Mouse (Mus musculus): Measurements from ENCODE around the gene Cfap58. TPM values are rescaled to one million over a fixed set of nuclear protein-coding genes. Genes with fewer than 3 reads are reported as not detected.

The Cfap58 gene
- polyA plus RNA-seq, 1 experiment from 2014 or later = not detected

GRCm38 (mm10) chr19:47988880-47989574 is 51.6 kb downstream of the Cfap58 start:
- CTCF ChIA-PET = interaction anchor here (1.3 to 3.1 kb wide), 2 partner anchors 13 to 14 kb away, joined by 3 to 8 read pairs; no protein-coding TSS in a partner anchor
- POLR2A ChIA-PET = no interaction called here
- in situ Hi-C loops (cut with MboI; ENCODE audit: low pct_unique_long_range_greater_than_20kb) = no loop called here
- no peak for TF ChIP-seq CTCF (IDR thresholded peaks at IDR 0.05)
- DNase-seq (ENCODE audit: low read depth, low spot score) (no peak), ATAC-seq (no peak)
- H3K27me3 ChIP-seq = peaks cover 7% of the 10 kb centered on the region

DNA sequence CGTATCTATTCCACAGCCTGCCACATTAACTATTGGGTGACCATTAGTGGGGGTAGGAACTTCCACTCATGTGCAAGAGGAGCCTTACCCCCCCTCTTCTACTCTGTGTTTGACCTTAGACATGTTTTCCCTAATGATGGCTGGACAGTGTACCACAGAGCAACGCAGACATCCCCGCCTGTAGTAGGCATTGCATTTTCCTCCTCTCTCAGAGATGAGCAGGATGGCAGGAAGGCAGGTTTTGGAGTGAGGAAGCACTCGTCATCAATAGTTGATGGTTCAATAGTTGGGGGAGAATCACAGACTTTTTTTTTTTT is 52.1 kb downstream of the Cfap58 start:
- POLR2A ChIA-PET = interaction anchor here (0.6 kb wide), 1 partner anchor 304 kb away, joined by 4 read pairs; no protein-coding TSS in a partner anchor
- TF ChIP-seq CTCF (IDR thresholded peaks at IDR 0.05) = no peak
- CTCF ChIA-PET = no interaction called here
- in situ Hi-C loops (cut with MboI; ENCODE audit: low pct_unique_long_range_greater_than_20kb) = no loop called here
- H3K27me3 ChIP-seq = peaks cover 5% of the 10 kb centered on the region
- no peak for ATAC-seq
- no peak for DNase-seq (ENCODE audit: low read depth, low spot score)

GRCm38 (mm10) chr19:48001240-48001639 is 63.8 kb downstream of the Cfap58 start:
- peaks cover 26% of the 10 kb centered on the region for H3K27me3 ChIP-seq
- DNase-seq (ENCODE audit: low read depth, low spot score) (no peak), ATAC-seq (no peak)
- in situ Hi-C loops (cut with MboI; ENCODE audit: low pct_unique_long_range_greater_than_20kb) = no loop called here
- TF ChIP-seq CTCF (IDR thresholded peaks at IDR 0.05) = no peak
- ChIA-PET CTCF (interaction anchor here (1.3 to 2.3 kb wide), 2 partner anchors 14 to 23 kb away, joined by 3 to 8 read pairs; no protein-coding TSS in a partner anchor), POLR2A (no interaction called here)

- in situ Hi-C loops (cut with MboI; ENCODE audit: low pct_unique_long_range_greater_than_20kb) = no loop called here
- no peak for TF ChIP-seq CTCF (IDR thresholded peaks at IDR 0.05)
- CTCF ChIA-PET = interaction anchor here (1.3 to 2.3 kb wide), 2 partner anchors 14 to 23 kb away, joined by 3 to 8 read pairs; no protein-coding TSS in a partner anchor
- no peak for ATAC-seq
- peaks cover 21% of the 10 kb centered on the region for H3K27me3 ChIP-seq
- POLR2A ChIA-PET = no interaction called here
- no peak for DNase-seq (ENCODE audit: low read depth, low spot score)
These were observed 64.3 kb downstream of the Cfap58 start for GRCm38 (mm10) chr19:48001774-48002173.

DNA sequence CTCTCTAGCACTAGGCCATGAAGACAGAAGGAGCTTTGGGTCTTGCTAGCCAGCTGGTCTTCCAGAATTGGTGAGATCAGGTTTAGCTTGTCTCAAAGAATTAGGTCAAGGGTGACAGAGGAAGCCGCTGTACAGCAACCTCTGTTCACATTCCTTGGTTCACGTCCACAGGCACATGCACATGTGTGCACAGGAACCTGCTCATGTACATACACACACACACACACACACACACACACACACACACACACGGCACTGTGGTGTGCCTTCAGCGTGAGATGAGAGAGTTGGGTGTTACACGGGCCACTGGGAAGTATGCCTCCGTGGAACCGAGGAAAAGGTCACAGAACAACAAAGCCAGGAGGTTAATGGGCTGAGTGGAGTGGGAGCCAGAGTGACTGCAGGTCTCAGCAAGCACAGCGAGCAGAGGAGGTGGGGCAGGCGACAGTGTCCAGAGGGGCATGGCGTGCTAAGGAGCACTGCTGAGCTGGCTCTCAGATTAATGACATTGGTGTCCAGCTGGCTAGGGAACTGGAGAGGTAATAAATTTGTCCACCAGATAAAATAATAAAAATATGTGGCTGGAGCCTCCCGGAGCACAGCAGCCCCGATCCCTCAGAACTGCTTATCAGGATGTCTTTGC is 71.4 kb downstream of the Cfap58 start:
- H3K27me3 ChIP-seq = peaks cover 33% of the 10 kb centered on the region
- ATAC-seq (no peak), DNase-seq (ENCODE audit: low read depth, low spot score) (no peak)
- ChIA-PET POLR2A (no interaction called here), CTCF (no interaction called here)
- no peak for TF ChIP-seq CTCF (IDR thresholded peaks at IDR 0.05)
- in situ Hi-C loops (cut with MboI; ENCODE audit: low pct_unique_long_range_greater_than_20kb) = no loop called here

DNA sequence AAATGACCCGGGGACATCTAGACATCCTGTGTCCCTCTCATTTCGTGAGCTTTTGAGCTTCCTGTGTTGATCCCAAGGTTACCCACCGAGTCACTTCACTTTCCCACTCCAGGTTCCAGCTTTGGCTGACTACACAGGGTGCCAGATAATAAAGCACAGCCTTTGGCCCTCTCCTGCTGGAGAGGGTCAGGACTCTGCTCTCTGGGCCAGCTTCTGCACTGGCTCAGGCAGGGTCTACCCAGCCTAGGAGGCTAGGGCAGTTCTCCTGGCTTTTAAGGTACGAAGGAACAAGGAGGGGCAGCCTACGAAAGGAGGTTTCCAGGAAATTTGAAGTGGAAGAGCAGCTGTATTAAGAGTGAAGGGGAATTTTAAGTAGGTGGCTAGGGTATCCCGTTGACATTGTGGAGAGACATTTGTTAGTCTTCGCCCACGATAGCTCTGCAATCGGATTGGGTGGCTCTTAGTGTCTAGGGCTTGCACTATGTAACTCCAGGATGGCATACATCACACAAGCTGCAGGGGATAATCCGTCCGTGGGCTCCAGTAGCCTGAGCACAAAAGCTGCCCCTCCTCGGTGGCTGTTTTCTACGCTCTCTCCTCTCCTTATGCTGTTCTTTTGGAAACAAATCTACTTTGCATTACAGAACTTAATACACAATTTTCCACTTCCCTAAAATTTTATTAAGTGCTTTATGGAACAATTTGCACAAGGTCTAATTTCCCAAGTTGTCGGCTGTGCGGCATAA is 72.3 kb downstream of the Cfap58 start:
- no peak for TF ChIP-seq CTCF (IDR thresholded peaks at IDR 0.05)
- peaks cover 30% of the 10 kb centered on the region for H3K27me3 ChIP-seq
- ATAC-seq (no peak), DNase-seq (ENCODE audit: low read depth, low spot score) (no peak)
- in situ Hi-C loops (cut with MboI; ENCODE audit: low pct_unique_long_range_greater_than_20kb) = loop anchor here (5.0 kb wide), 1 partner anchor 83 kb away; no protein-coding TSS in a partner anchor
- ChIA-PET POLR2A (no interaction called here), CTCF (no interaction called here)

DNA sequence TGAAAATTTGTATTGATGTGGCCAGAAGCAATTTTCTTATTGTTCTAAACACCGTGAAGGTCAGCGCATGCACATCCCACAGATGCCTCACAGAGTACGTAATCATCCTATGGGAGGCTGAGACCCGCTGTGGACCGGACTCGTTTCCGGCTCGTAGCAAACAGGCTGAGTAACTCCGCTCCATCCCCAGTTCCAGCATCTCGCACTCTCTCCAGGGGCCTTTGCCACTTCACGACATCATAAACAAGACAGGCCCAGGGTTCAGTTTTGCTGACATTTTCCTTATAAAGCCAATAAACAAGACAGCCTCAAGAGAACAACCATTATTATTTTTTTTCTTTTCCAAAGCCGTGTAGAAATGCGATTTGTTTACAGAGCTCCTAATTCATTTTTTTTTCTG is 82.6 kb downstream of the Cfap58 start:
- DNase-seq (ENCODE audit: low read depth, low spot score) (no peak), ATAC-seq (no peak)
- POLR2A ChIA-PET = no interaction called here
- no peak for TF ChIP-seq CTCF (IDR thresholded peaks at IDR 0.05)
- in situ Hi-C loops (cut with MboI; ENCODE audit: low pct_unique_long_range_greater_than_20kb) = no loop called here
- H3K27me3 ChIP-seq = peaks cover 26% of the 10 kb centered on the region
- CTCF ChIA-PET = no interaction called here

- no peak for DNase-seq (ENCODE audit: low read depth, low spot score)
- in situ Hi-C loops (cut with MboI; ENCODE audit: low pct_unique_long_range_greater_than_20kb) = no loop called here
- ATAC-seq = peak; percentile 20
- POLR2A ChIA-PET = no interaction called here
- CTCF ChIA-PET = no interaction called here
- H3K27me3 ChIP-seq = peaks cover 30% of the 10 kb centered on the region
- TF ChIP-seq CTCF (IDR thresholded peaks at IDR 0.05) = no peak
These were observed 84.0 kb downstream of the Cfap58 start for GRCm38 (mm10) chr19:48021435-48021834.

DNA sequence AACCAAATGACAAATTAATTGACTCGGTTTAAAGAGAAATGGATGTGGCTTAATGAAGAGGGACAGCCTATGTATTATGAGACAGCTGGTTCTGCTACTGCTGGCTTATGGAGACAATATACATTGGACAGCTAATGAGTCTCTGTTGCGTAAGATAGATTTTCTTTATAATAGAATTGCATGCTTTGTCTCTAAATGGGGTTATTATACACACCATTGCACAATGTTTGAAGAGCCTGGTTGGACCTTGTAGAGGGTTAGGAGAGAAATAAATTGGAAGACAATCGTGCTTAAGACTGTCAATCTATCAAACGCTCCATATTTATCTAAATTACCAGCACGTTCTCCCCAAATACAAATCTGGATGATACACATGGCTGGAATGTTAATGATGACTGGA is 85.3 kb downstream of the Cfap58 start:
- ChIA-PET POLR2A (no interaction called here), CTCF (no interaction called here)
- peaks cover 41% of the 10 kb centered on the region for H3K27me3 ChIP-seq
- ATAC-seq (no peak), DNase-seq (ENCODE audit: low read depth, low spot score) (no peak)
- in situ Hi-C loops (cut with MboI; ENCODE audit: low pct_unique_long_range_greater_than_20kb) = no loop called here
- TF ChIP-seq CTCF (IDR thresholded peaks at IDR 0.05) = no peak

DNA sequence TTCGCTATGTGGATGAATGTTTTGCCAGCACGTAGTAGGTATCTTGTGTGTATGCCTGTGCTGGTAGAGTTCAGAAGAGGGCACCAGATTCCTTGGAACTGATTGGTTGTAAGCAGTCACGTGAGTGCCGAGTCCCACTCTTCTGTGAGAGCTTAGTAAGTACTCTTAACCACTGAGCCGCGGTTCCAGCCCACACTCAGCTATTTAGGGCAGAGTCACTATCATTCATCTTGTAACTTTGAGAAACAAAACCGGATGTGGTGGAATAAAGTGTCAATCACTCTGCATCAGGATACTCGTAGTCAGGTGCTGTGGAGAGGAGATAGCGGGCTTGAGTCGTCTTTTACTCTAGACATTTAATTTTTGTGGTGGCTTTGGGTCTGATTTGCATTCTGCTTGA is 86.3 kb downstream of the Cfap58 start:
- ATAC-seq (no peak), DNase-seq (ENCODE audit: low read depth, low spot score) (no peak)
- ChIA-PET CTCF (no interaction called here), POLR2A (no interaction called here)
- TF ChIP-seq CTCF (IDR thresholded peaks at IDR 0.05) = no peak
- peaks cover 49% of the 10 kb centered on the region for H3K27me3 ChIP-seq
- in situ Hi-C loops (cut with MboI; ENCODE audit: low pct_unique_long_range_greater_than_20kb) = no loop called here

GRCm38 (mm10) chr19:48025366-48025765 is 87.9 kb downstream of the Cfap58 start:
- CTCF ChIA-PET = interaction anchor here (0.6 kb wide), 1 partner anchor 1643 kb away, joined by 3 read pairs; no protein-coding TSS in a partner anchor
- DNase-seq (ENCODE audit: low read depth, low spot score) (no peak), ATAC-seq (no peak)
- in situ Hi-C loops (cut with MboI; ENCODE audit: low pct_unique_long_range_greater_than_20kb) = no loop called here
- no peak for TF ChIP-seq CTCF (IDR thresholded peaks at IDR 0.05)
- peaks cover 54% of the 10 kb centered on the region for H3K27me3 ChIP-seq
- POLR2A ChIA-PET = interaction anchor here (0.6 kb wide), 1 partner anchor 25 kb away, joined by 4 read pairs; no protein-coding TSS in a partner anchor

Data from Patski (cell line).